Mouse (Mus musculus): Measurements from ENCODE around the gene Olfr1472. TPM values are rescaled to one million over a fixed set of nuclear protein-coding genes. Genes with fewer than 3 reads are reported as not detected.
"Not testable (repeated sequence)": the region's sequence is repeated elsewhere in the genome, so short reads cannot be mapped to it uniquely, and the experiment has no call there.

The Olfr1472 gene
- total RNA-seq (2014; fragmentation: Nextera tagmentation) = not detected in 2 replicates
- total RNA-seq (2017) = not detected in 2 replicates

DNA sequence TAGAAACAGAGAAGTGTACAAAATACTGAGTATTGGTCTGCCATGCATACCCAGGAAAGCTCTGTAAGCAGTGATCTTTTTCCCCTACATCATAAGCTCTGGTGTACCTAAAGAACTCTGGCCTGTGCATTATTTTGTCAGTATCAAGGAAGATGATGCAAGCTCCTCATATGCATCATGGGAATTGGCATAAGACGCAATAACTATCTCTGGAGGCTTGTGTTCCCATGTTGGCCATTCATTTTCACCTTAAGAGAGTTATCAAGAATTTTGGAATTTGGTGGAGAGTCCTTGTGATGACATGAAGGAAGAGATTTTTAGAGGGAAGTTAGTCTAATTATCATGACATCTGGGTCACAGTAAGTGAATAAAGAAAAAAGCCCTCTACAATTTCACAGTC lies at the start of gene Olfr1472:
Gene Olfr1472 (minus strand): TSS at position 101 of the 400 bp plus-strand sequence.
- no peak for ATAC-seq (replicated peaks; ENCODE audit: low FRiP score, low TSS enrichment, poor library complexity, severe bottlenecking)

DNA sequence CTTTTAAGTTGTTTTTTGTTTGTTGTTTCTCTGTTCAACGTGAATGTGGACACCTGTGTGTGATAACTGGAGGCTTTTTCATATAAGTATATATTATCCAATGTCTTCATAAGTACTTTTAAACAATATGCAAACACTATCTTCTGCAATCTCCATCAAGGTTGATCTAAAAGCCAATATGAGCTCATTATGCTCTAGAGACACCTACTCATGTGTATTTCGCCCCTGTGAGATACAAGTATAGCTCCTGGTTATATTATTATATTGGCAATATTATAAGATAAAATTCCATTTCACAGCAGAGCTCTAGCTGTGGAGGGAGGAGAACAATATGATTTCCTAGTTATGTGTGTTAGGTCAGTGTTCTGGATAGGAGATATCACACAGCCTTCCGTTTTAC lies 44.4 kb upstream of the Olfr1472 start, which contains the start of gene Olfr1477:
Gene Olfr1477 (plus strand): TSS at position 301 of the 400 bp plus-strand sequence.
- no peak for ATAC-seq (replicated peaks; ENCODE audit: low FRiP score, low TSS enrichment, poor library complexity, severe bottlenecking)

DNA sequence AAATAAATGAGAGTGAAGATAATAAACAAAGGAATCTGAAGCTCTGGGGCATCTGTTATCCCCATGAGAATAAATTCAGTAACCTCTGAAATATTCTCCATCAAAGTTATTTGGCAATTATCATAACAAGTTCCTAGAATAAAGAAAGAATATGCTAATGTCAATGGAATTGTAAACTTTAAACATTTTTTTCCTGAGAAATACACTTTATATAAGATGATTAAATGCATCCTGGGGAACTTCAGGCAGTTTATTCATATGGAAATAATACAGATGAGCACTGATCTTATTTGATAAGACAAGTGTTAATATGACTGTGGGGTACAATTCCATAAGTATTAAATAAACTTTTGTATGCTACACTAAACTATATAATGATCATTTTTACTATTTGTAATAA lies 24.2 kb upstream of the Olfr1472 start, which contains the start of gene Olfr1475:
Gene Olfr1475 (minus strand): TSS at position 101 of the 400 bp plus-strand sequence.
- ATAC-seq (replicated peaks; ENCODE audit: low FRiP score, low TSS enrichment, poor library complexity, severe bottlenecking) = no peak

DNA sequence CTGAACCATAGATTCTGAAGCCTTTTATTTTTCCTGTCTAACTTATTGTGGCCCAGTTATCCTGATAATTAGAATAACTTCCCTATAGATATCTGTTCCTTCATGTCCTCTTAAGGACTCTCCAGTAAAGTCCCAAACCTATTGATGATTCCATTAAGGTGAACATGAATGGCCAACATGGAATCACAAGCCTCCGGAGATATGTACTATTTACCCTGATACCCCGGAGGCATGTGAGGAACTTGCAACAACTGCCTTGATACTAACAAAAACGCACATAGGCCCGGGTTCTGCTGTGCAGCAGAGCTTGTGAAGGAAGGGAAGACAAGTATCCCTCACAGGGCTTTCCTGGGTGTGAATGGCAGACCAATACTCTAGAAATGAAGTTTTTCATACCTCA lies 13.4 kb upstream of the Olfr1472 start, which contains the start of gene Olfr1474:
Gene Olfr1474 (plus strand): TSS at position 301 of the 400 bp plus-strand sequence.
- not testable (repeated sequence) for ATAC-seq (replicated peaks; ENCODE audit: low FRiP score, low TSS enrichment, poor library complexity, severe bottlenecking)

DNA sequence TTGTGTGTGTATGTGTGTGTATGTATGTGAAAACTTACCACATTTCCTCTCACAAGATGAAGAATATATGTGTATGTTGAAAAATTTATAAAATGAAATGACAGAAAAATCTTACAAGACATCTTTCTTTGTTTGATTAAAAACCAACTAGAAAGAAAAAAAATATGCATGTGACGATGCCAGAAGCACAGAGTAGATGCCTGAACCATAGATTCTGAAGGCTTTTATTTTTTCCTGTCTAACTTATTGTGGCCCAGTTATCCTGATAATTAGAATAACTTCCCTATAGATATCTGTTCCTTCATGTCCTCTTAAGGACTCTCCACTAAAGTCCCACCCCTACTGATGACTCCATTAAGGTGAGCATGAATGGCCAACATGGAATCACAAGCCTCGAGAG lies 12.8 kb downstream of the Olfr1472 start, which contains the start of gene Olfr1471:
Gene Olfr1471 (plus strand): TSS at position 301 of the 400 bp plus-strand sequence.
- ATAC-seq (replicated peaks; ENCODE audit: low FRiP score, low TSS enrichment, poor library complexity, severe bottlenecking) = not testable (repeated sequence)

DNA sequence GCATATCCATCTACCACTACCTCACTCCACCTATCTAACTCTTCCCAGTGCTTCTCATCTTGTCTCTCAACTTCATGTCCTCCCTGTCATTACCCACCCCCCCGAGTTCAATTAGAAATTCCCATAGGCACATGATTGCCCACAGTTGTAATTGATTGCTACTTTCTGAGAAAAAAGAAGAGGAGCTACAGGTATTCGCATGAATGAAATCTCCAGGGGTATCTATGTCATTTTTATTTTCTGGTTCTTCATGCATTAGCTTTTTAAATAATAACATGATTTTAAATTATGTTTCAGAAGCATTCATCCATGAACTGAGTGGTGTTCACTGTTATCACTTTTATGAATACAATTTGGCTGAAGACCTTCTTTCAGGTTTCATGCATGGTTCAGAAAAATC lies 48.3 kb downstream of the Olfr1472 start, which contains the start of gene Olfr1469:
Gene Olfr1469 (plus strand): TSS at position 301 of the 400 bp plus-strand sequence.
- ATAC-seq (replicated peaks; ENCODE audit: low FRiP score, low TSS enrichment, poor library complexity, severe bottlenecking) = no peak

Other genes starting within 250 kb of the Olfr1472 start
- not detected in 2 replicates for gene Olfr1463, start 224.8 kb downstream of the Olfr1472 start, total RNA-seq (2014; fragmentation: Nextera tagmentation)
- gene Olfr1463, start 224.8 kb downstream of the Olfr1472 start, total RNA-seq (2017) = not detected in 2 replicates
- not detected in 2 replicates for gene Olfr1465, start 140.5 kb downstream of the Olfr1472 start, total RNA-seq (2014; fragmentation: Nextera tagmentation)
- not detected in 2 replicates for gene Olfr1465, start 140.5 kb downstream of the Olfr1472 start, total RNA-seq (2017)
- gene Olfr1466, start 117.2 kb downstream of the Olfr1472 start, total RNA-seq (2014; fragmentation: Nextera tagmentation) = not detected in 2 replicates
- not detected in 2 replicates for gene Olfr1466, start 117.2 kb downstream of the Olfr1472 start, total RNA-seq (2017)
- not detected in 2 replicates for gene Olfr1467, start 93.8 kb downstream of the Olfr1472 start, total RNA-seq (2014; fragmentation: Nextera tagmentation)
- not detected in 2 replicates for gene Olfr1467, start 93.8 kb downstream of the Olfr1472 start, total RNA-seq (2017)
- not detected in 2 replicates for gene Olfr1469, start 48.2 kb downstream of the Olfr1472 start, total RNA-seq (2014; fragmentation: Nextera tagmentation)
- not detected in 2 replicates for gene Olfr1469, start 48.2 kb downstream of the Olfr1472 start, total RNA-seq (2017)
- not detected in 2 replicates for gene Olfr1471, start 12.7 kb downstream of the Olfr1472 start, total RNA-seq (2014; fragmentation: Nextera tagmentation)
- not detected in 2 replicates for gene Olfr1471, start 12.7 kb downstream of the Olfr1472 start, total RNA-seq (2017)
- not detected in 2 replicates for gene Olfr1474, start 13.5 kb upstream of the Olfr1472 start, total RNA-seq (2014; fragmentation: Nextera tagmentation)
- gene Olfr1474, start 13.5 kb upstream of the Olfr1472 start, total RNA-seq (2017) = not detected in 2 replicates
- not detected in 2 replicates for gene Olfr1475, start 24.1 kb upstream of the Olfr1472 start, total RNA-seq (2014; fragmentation: Nextera tagmentation)
- gene Olfr1475, start 24.1 kb upstream of the Olfr1472 start, total RNA-seq (2017) = not detected in 2 replicates
- gene Olfr1477, start 44.5 kb upstream of the Olfr1472 start, total RNA-seq (2014; fragmentation: Nextera tagmentation) = not detected in 2 replicates
- not detected in 2 replicates for gene Olfr1477, start 44.5 kb upstream of the Olfr1472 start, total RNA-seq (2017)
- not detected in 2 replicates for gene Olfr1480, start 71.8 kb upstream of the Olfr1472 start, total RNA-seq (2014; fragmentation: Nextera tagmentation)
- not detected in 2 replicates for gene Olfr1480, start 71.8 kb upstream of the Olfr1472 start, total RNA-seq (2017)
- gene Olfr1484, start 127.4 kb upstream of the Olfr1472 start, total RNA-seq (2014; fragmentation: Nextera tagmentation) = not detected in 2 replicates
- gene Olfr1484, start 127.4 kb upstream of the Olfr1472 start, total RNA-seq (2017) = not detected in 2 replicates
- not detected in 2 replicates for gene Olfr1487, start 161.3 kb upstream of the Olfr1472 start, total RNA-seq (2014; fragmentation: Nextera tagmentation)
- gene Olfr1487, start 161.3 kb upstream of the Olfr1472 start, total RNA-seq (2017) = not detected in 2 replicates
- not detected in 2 replicates for gene Olfr1489, start 175.5 kb upstream of the Olfr1472 start, total RNA-seq (2014; fragmentation: Nextera tagmentation)
- not detected in 2 replicates for gene Olfr1489, start 175.5 kb upstream of the Olfr1472 start, total RNA-seq (2017)
- gene Olfr1490, start 195.0 kb upstream of the Olfr1472 start, total RNA-seq (2014; fragmentation: Nextera tagmentation) = not detected in 2 replicates
- not detected in 2 replicates for gene Olfr1490, start 195.0 kb upstream of the Olfr1472 start, total RNA-seq (2017)
- not detected in 2 replicates for gene Olfr1491, start 241.2 kb upstream of the Olfr1472 start, total RNA-seq (2014; fragmentation: Nextera tagmentation)
- not detected in 2 replicates for gene Olfr1491, start 241.2 kb upstream of the Olfr1472 start, total RNA-seq (2017)